Comparison of ENCODE assay signal across 10 mouse cellular contexts in genomic region chr1:55755742-55756141, GRCm38 (mm10).
DNase-seq lines count a peak whose midpoint lies in the region; TF ChIP-seq lines count a peak whose summit lies in the region.
"Had no signal": no experiment of that assay in that cellular context is flagged by ENCODE, and none has a peak within 500 bp of the region (broad histone marks: within the 10 kb centered on the region; RNA-seq: fewer than 3 reads in every experiment).

No protein-coding gene starts in this region.

- H3K4me3 ChIP-seq in heart, adult 2 months, result no peak overlapping the region
- H3K4me3 ChIP-seq: embryonic facial prominence, embryonic 12.5 days; limb, embryonic 13.5 days had no signal

- H3K27ac ChIP-seq in heart, adult 2 months, result no peak overlapping the region
- H3K27ac ChIP-seq: embryonic facial prominence, embryonic 12.5 days; limb, embryonic 13.5 days had no signal

- no peaks in the 10 kb centered on the region for H3K79me2 ChIP-seq in heart, adult 2 months (replicated peaks; ENCODE audit: control insufficient read depth, insufficient read depth, low read length)

- WGBS in heart, adult 2 months, result 71% methylated on average over 10 of the region's 10 CpGs

- intact Hi-C loops in heart, adult 2 months (cut with DNase I), result no loop called here

- no peaks in the 10 kb centered on the region for H3K4me1 ChIP-seq in heart, adult 2 months (ENCODE audit: control insufficient read depth, insufficient read depth, low read length)
- H3K4me1 ChIP-seq: embryonic facial prominence, embryonic 12.5 days had no signal

- no peak overlapping the region for H3K9ac ChIP-seq in heart, adult 2 months (ENCODE audit: low read depth, low read length)
- H3K9ac ChIP-seq: embryonic facial prominence, embryonic 12.5 days; limb, embryonic 13.5 days had no signal

- no peak for TF ChIP-seq POLR2A in heart, adult 2 months (IDR thresholded peaks at IDR 0.05; ENCODE audit: insufficient read depth, low read depth, low read length)

- DNase-seq in heart, adult 2 months, result peak; percentile 28 to 62
- DNase-seq in heart, adult 11 months, result no peak
- peak; percentile 42 for DNase-seq in urinary bladder, postnatal 25 days (ENCODE audit: low spot score)
- DNase-seq in urinary bladder, postnatal 10 days (ENCODE audit: low spot score), result no peak
- DNase-seq in cerebellum, adult 9-11 months, result peak; percentile 22
- peak; percentile 64 for DNase-seq in kidney, postnatal 14 days
- DNase-seq in naive thymus-derived CD4-positive, alpha-beta T cell, adult 2 months (ENCODE audit: low read depth), result peak; percentile 65
- peak; percentile 53 to 62 for DNase-seq in thymus, postnatal 36 days

- TF ChIP-seq EP300 in heart, adult 2 months (IDR thresholded peaks at IDR 0.05; ENCODE audit: insufficient read depth, low read depth, low read length), result no peak

- H3K36me3 ChIP-seq in heart, adult 2 months (ENCODE audit: control insufficient read depth, insufficient read depth, low read length), result no peaks in the 10 kb centered on the region
- H3K36me3 ChIP-seq: embryonic facial prominence, embryonic 12.5 days; limb, embryonic 13.5 days had no signal

- no peaks in the 10 kb centered on the region for H3K27me3 ChIP-seq in heart, adult 2 months (ENCODE audit: control insufficient read depth, insufficient read depth, low read length)
- H3K27me3 ChIP-seq: embryonic facial prominence, embryonic 12.5 days; limb, embryonic 13.5 days had no signal

- TF ChIP-seq CTCF in heart, adult 2 months (IDR thresholded peaks at IDR 0.05), result peak; percentile 80

Comparison
In these comparisons a context has a peak if more than half of its experiments do, and no peak if none do; other contexts are left out.
1. DNase-seq: peak in heart, adult 2 months (2 of 2), urinary bladder, postnatal 25 days (single experiment), cerebellum, adult 9-11 months (single experiment), kidney, postnatal 14 days (single experiment), naive thymus-derived CD4-positive, alpha-beta T cell, adult 2 months (single experiment) and thymus, postnatal 36 days (2 of 2); none in heart, adult 11 months (single experiment) and urinary bladder, postnatal 10 days (single experiment).